Mouse (Mus musculus) 3134 (cell line): Measurements from ENCODE around the gene Cenps.

Experiments used
- DNase-seq: peaks from one replicate; pipeline ENCODE4 v3.0.0-alpha.2; 2011; ENCODE audit warnings: low spot score; ENCODE audit not compliant: insufficient read length; ENCODE audit errors: extremely low read depth

Cenps gene

DNA sequence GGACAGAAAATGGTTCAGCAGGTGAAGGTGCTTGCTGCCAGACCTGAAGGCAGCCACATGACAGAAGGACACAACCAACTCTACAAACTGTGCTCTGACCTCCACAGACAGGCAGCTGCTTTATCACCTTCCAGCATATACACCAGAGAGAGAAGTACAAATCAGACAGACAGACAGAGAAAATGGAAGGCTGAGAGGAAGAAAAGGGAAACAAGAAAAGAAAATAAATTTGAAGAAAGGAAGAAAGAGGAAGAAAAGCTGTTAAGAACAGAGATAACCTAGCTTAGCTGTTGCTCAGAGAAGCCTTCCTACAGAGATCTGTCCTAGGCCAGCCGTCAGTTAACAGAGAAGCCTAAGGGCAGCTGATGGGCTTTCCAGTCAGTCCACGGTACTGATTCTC lies 21.8 kb upstream of the Cenps start:
- no peak for DNase-seq

DNA sequence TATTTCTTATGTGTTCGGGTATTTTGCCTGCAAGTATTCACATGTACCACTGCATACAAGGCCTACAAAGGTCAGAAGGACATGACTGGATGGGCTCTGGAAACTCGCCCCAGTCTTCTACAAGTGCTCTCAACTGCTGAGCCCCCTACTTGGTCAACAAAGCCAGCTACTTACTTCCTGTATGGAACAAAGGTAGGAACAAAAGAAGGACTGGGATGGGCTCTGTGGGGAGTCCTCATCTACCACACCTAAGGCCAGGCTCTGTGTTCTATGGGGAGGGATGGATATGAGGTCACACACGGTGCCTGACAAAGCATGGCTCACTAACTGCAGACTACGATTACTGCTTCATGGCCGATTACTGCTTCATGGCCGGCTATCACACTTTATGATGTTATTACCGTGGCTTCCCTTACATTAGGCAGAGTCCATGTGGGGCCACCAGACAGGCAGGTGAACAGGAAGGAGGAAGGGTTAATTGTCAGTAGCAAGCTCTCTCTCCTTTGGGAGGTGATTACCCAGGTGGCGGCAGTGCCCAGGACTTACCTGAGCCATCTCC lies 20.1 kb upstream of the Cenps start:
- no peak for DNase-seq

DNA sequence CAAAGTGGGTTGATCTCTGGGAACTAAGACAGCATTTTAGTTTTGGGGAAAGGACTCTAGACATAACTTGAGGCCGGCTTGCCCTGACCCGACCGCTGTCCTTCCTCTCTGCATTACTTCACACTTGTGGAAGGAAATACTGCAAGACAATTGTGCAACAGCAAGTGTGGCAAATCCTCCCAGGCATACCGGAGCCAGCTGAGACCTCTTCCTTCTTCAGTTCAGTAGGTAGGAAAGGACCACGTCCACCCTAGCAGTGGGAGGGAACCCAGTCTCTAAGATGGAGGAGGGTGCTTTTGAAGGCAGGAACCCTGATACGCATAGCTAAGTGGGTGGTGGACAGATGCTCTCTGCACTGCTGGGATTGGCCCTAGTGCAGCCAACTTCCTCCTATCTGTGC lies 18.3 kb upstream of the Cenps start:
- DNase-seq = no peak

DNA sequence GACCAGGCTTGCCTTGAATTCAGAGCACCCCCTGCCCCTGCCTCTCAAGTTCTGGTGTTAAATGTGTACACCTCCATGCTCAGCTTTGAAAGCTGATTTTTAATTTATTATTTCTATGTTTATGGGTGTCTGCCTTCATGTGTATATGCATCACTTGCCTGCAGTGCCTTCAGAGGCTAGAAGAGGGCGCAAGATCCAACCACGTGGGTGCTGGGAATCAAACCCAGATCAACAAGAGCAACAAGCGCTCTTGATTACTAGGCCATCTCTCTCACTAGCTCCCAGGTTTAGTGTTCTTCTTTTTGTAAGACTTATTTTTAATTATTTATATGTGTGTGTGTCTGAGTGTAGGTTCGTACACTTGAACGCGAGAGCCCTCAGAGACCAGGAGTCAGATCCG lies 17.4 kb upstream of the Cenps start:
- DNase-seq = no peak

DNA sequence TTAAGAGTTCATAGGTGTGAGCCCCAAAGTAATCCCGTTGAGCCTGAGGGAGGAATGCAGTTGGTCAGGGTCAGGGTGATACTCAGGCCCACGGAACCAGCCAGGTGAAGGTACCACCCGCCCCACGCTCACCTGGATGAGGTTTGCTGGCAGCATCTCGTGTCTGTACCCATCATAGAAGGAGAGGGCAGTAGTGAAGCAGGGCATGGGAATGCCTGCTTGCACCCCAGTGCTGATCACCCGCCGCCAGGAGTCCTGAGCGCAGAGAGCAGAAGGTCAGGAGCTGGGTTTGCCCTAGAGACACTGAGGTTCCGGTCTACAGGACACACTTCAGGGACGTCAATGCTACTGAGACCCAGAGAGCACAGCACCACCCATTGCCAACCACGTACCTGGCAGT lies 13.3 kb upstream of the Cenps start:
- no peak for DNase-seq

DNA sequence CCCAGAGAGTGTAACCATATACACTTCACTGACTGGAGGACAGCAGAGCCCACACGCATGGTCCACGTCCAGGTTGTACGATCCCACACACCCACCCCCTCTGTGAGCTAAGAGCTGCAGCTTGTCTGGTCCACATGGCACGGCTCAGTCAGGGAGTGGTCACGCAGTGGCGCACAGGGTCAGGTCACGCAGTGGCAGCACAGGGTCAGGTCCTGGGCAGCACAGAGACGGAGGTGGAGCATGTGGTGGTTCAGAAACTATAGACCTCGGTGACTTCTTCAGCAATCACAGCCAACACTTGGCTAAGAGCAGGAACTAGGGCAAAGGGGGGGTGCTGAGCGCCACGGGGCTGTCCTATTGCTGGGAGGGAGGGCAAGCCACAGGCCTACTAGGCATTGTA lies 12.8 kb upstream of the Cenps start:
- no peak for DNase-seq

DNA sequence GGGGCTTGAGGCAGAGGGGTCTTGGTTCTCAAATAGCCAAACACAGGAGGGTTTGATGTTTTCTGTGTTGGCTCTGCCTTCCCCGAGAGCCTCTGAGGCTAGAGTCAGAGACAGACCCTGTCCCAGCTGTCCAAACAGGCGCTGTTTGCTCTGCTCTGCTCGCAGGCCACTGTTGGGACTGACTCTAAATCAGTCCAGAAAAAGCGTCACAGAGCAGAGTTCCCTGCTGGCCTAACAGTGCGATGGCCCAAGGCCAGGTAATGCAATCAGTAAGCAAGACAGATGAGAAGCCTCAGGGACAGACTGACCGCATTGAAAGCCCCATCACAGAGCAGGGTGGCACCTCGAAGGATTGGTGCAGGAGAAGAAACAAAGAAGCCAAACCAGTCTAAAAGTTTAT lies 12.2 kb upstream of the Cenps start:
- DNase-seq = no peak

DNA sequence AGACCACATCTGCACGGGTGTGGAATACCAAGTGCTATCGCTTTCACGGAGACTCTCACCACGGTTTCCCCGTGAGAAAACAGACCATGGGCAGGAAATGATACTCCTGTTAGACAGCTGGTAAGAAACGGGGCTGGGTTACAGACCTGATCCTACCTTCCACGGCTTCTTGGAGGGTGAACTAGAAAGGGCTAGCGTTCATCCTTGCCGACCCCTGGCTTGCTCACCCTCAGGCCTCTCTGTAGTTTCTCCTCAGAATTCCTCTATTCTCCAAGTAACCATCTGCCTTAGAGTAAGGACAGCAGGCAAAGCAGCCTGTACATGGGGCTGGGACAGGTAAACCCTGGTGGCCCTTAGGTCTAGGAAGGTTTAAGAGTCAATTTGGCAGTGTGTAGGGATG lies 11.8 kb upstream of the Cenps start:
- DNase-seq = no peak

DNA sequence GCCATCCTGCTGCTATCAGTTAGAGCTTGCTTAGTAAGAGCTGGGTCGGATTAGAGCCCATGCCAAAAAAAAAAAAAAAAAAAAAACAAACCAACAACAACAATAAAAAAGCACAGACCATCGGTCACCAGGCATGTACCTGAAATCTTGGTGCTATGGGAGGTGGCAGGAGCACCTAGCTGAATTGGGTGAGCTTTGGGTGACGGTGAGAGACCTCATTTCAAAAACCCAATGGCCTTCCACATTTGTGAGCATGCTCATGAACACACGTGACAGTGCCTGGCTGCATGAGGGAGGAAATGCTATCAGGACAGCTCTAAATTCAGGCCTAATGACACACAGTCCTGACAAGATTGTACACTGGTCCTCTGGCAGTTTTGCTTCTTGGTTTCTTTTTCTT lies 10.7 kb upstream of the Cenps start:
- DNase-seq = no peak

DNA sequence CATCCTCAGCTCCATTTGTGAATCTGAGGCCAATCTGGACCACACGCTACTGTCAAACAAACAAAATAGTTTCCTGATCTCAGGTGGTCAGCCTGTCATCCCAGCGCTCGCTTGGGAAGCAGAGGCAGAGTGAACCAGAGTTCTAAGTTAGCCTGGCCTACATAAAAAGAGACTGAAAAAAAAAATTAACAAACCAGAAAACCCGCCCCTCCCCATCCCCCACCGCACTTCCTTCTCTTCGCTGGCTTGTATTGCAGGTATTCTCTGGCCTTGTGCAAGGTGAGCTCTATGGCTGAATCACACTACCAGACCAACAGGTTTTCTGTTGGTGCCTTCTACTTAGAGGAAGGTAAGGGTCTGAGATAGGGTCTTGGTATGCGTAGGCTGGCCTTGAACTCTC lies 10.1 kb upstream of the Cenps start:
- DNase-seq = no peak

DNA sequence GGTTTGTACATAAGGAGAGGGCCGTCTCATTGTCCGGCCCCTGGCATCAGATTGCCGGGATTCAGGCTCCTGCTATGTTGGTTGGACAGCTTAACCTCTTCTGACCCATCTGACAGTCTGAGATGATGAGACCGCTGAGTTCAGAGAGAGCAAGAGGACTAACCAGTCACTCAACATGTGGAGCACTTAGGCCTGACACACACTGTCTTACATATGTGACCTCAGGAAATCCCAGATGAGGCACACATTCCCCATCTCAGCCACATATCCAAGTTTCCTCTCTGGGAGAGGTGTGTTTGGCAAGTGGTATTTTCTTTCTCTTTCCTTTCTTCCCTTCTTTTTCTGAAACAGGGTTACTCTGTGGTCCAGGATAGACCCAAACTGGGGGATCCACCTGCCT lies 7.7 kb upstream of the Cenps start:
- no peak for DNase-seq

DNA sequence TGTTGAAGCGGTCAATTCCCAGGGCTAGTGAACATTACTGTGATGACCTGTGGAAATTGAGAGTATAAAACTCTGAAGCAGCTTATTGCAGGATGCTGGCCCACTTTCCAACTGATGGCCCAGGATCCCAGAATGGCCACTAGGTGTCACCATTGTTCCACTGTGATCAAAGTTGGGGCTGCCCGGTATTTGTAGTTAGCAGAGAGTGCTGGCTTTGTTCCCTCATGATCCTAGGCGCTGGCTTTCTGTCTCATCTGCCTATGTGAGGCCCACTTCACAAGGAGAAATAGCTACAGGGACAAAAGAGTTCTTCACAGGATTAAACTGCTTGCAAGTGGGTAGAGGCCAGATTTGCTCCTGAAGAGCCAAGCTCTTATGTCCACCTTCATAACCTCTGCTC lies 7.0 kb upstream of the Cenps start:
- peak; percentile 43 for DNase-seq

DNA sequence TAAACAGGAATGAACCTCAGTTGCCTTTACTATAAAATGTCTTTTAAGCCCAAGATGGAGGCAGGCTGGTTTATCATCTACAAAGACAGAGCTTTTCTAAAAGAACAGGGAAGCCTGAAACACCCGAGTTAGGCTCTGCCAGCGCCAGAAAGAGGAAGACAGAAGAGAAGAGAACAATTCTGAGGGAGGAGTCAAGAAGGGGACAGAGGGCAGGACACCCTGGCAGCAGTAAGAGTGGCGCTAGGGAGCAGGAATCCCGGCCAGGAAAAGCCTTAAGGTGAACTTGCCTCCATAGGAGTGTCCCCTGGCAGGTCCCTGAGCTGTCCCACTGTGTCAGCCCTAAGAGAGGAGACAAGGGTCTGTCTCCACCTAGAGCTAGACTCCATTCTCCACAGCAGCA lies 6.2 kb upstream of the Cenps start:
- DNase-seq = no peak

DNA sequence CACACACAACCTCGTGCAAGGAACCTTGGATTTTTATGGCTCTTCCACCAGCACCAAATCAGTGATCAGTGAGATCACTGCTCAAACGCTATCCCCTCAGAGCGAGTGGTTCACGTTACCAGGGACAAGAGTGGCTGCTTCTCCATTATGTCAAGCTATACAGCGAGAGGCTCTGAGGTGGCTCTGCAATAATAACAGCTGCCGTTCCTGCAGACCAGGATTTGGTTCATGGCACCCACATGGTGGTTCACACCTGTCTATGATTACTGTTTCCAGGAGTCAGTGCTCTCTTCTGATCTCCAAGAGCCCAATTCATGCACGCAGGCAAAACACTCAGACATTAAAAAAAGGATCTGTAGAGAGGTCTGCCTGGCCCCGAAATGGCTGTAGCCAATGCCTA lies 1.1 kb upstream of the Cenps start:
- DNase-seq = no peak

DNA sequence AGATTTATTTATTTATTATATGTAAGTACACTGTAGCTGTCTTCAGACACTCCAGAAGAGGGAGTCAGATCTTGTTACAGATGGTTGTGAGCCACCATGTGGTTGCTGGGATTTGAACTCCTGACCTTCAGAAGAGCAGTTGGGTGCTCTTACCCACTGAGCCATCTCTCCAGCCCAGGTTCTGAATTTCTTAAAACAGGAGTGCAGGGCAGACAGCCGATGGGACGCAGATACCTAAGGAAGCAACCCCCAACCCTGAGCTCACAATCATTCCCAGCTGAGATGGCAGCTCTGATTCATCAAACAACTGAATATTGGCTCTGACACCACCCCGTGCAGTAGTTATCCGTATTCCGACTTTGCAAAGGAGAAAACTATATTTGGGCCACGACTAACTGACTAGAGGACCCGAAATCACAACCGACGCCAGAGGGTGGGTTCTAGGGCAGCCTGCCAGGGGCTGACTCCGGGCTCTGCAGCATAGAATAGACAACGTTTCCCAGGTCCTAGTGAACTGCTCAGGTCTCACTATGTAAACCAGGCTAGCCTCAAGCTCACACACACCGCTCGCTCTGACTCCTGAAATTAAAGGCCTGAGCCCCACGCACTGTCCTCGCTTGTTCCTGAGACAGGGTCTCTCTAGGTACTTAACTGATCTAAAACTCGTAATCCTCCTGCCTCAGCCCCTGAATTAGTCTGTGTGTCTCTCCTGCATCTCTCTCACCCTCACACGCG lies 1.1 kb downstream of the Cenps start:
- peak; percentile 40 for DNase-seq

DNA sequence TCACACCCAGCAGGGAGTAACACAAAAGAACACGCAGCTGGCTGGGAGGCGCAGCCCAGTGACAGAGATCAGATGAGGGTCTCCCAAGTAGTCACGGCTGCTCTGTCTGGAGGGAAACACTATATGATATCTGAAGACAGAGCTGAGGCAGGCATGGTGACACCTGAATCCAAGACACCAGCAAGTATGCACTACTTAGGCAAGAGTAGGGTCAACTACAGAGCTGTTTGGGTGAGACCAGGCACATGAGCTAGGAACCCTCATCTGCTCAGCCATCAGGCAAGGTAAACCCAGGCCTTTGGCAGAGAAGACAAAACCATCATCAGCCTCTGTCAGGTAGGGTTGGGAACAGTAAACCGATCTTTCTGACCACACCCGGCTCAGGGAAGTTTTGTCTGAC lies 4.0 kb downstream of the Cenps start:
- no peak for DNase-seq

DNA sequence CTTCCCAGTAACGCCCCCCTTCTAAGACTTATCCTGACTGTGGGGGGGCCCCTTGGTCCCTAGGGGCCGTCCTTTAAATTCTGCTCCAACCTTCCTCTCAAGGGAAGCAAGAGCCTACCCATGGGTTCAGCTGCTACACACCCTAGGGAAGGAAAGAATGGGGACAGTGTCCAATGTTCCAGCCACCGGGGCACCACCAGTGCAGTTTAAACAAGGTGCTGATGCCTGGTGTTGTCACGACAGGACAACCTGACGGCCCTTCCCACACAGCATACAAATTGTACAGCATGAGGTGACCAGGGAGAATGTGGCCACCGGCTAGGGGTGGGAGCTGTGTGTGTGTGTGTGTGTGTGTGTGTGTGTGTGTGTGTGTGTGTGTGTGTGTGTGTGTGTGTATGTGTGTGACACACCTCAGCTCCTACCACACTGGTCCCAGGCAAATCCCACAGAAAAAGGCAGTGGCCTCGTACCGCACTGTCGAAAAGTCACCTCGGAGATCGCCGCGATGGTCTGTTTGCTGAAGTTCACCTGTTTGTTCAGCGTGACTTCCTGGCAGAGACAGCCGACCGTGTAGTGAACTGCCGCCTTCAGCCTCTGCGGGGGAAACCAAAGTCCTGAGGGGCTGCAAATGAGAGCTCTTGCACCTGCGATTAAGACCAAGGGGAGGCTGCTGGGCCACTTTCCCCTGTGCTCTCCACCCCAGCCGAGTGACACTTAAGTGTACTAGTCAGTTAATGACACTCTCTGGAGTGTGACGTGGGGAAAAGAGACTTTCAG lies 5.5 kb downstream of the Cenps start:
- DNase-seq = no peak

DNA sequence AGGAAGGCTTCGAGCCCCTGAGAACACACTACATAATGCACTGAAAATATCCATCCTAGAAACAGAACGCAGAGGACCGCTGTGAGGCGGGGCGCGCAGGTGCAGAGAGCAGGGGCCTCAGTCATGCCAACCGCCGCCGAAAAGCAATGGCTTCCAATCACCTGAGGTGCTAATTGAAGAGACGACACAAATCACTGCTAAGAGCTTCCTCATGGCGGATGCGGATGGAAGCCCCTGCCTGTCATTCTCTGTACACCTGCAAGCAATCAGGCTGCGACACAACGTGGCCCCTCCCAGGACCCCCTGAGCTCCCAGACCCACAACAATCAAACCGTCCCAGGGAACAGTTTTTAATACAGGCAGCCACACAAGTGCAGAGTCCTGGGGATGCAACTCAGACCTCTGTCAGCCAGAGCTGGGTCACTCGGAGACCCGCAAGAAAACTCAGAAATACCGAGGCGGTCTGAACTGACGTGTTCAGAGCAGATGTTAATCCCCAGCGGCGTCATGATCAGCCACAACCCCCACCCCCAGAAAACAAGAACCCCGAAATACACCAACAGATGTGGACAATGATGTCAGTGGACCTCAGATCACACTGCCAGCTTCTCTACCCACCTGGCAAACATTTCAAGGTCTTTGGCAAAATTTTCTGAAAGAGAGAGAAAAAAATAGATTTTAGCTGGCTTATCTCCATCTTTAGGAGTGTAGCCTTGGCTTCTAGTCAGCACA lies 6.2 kb downstream of the Cenps start:
- DNase-seq = no peak

DNA sequence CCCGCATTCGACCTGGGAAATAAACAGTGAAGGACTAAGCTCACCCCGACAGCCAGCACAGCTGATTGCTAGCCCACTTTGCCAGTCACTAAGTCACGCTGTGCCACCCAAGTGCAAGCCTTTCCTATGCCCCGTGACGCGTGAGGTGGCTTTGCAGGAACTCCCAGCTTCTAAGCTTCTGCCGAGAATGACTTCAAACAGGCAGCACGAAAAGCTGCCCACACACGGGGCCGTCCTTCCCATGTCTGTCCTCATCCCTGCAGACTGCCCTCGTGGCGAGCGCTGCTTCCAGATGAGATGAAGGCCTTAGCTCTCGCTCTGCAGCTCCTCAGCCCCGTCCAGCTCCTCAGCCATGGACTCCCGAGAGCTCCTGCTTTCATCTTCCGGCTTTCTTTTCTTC lies 9.0 kb downstream of the Cenps start:
- DNase-seq = no peak

DNA sequence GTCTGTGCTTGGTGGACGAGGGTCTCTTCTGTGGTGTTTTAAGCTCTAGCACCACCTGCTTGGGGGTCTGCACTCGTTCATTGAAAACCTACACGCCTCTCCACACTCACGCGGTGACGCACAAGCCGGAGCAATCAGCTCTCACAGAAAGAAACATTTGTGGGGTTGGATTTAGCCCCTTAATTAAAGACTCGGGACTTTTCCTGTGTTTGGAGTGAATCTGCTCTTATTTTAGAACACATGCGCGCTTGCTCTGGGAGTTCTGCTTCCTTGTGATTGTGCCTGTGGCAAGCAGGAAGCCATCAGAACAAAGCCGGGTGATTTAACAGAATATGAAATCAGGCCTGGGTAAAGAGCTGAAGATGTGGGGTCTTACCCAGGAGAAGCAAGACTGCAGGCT lies 10.8 kb downstream of the Cenps start, which contains the start of gene Cort:
Gene Cort, minus strand, starts transcription at position 101 of the 400 bp plus-strand sequence.
- no peak for DNase-seq

DNA sequence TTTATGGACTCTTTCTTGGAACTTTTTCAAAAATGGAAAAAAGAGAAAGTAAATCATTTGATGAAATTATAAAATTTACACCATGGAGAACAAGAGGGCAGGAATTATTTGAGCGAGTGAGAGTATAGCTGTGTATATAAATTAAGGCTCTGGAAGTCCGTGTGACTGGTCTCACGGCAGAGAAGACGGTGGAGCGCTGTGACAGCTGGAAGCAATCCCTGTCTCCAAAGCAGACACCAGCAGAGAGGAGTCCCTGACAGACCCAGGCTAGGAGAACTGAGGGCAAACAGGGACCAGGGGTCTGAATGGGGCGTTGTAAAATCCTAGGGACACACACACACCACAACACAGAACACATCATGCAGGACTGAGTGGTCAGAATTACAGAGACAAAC lies 11.3 kb downstream of the Cenps start:
- no peak for DNase-seq
